Mouse (Mus musculus) thymus, adult 18-20 months (tissue): ENCODE results near the gene Gm49673.
"Not testable (repeated sequence)": the region's sequence is repeated elsewhere in the genome, so short reads cannot be mapped to it uniquely, and the experiment has no call there.

Source experiments
- DNase-seq, 2 experiments: peaks; one replicate each; pipeline ENCODE4 v3.0.0; 2022; ENCODE audit warnings: mixed read lengths in 2 of 2

Gene Gm49673

GRCm38 (mm10) chr17:8129578-8129977, 18.0 kb downstream of the Gm49673 start:
- not testable (repeated sequence) for DNase-seq

- not testable (repeated sequence) for DNase-seq
Measured at GRCm38 (mm10) chr17:8128326-8128993, 19.1 kb downstream of the Gm49673 start.

GRCm38 (mm10) chr17:8124586-8124985, 23.0 kb downstream of the Gm49673 start:
- not testable (repeated sequence) for DNase-seq

GRCm38 (mm10) chr17:8122974-8123373, 24.6 kb downstream of the Gm49673 start:
- DNase-seq = not testable (repeated sequence)

- not testable (repeated sequence) for DNase-seq
Measured at GRCm38 (mm10) chr17:8116928-8117327, 30.7 kb downstream of the Gm49673 start.

GRCm38 (mm10) chr17:8116378-8116777, 31.2 kb downstream of the Gm49673 start:
- DNase-seq = peak; percentile 14 to 26

GRCm38 (mm10) chr17:8112199-8112598, 35.4 kb downstream of the Gm49673 start:
- not testable (repeated sequence) for DNase-seq

- DNase-seq = not testable (repeated sequence)
Measured at GRCm38 (mm10) chr17:8101297-8101609, 46.3 kb downstream of the Gm49673 start.

GRCm38 (mm10) chr17:8100405-8101296, 46.9 kb downstream of the Gm49673 start:
- DNase-seq = not testable (repeated sequence)

- not testable (repeated sequence) for DNase-seq
Measured at GRCm38 (mm10) chr17:8096199-8096598, 51.4 kb downstream of the Gm49673 start.

GRCm38 (mm10) chr17:8095653-8096052, 51.9 kb downstream of the Gm49673 start:
- DNase-seq = not testable (repeated sequence)

GRCm38 (mm10) chr17:8092537-8093526, 54.8 kb downstream of the Gm49673 start:
- DNase-seq = peak in 1 of 2 experiments; percentile 22

- DNase-seq = peak; percentile 5 to 13
Measured at GRCm38 (mm10) chr17:8091320-8091719, 56.3 kb downstream of the Gm49673 start.

GRCm38 (mm10) chr17:8069847-8070246, 77.7 kb downstream of the Gm49673 start:
- not testable (repeated sequence) for DNase-seq

GRCm38 (mm10) chr17:8056637-8057138, 90.9 kb downstream of the Gm49673 start:
- not testable (repeated sequence) for DNase-seq

GRCm38 (mm10) chr17:8055919-8056589, 91.5 kb downstream of the Gm49673 start:
- DNase-seq = not testable (repeated sequence)

GRCm38 (mm10) chr17:8051247-8051646, 96.3 kb downstream of the Gm49673 start:
- DNase-seq = peak; percentile 41 to 68

GRCm38 (mm10) chr17:8050218-8050617, 97.4 kb downstream of the Gm49673 start:
- DNase-seq = not testable (repeated sequence)

GRCm38 (mm10) chr17:8046178-8046577, 101.4 kb downstream of the Gm49673 start:
- peak; percentile 15 to 30 for DNase-seq

- not testable (repeated sequence) for DNase-seq
Measured at GRCm38 (mm10) chr17:8041197-8041596, 106.4 kb downstream of the Gm49673 start.

GRCm38 (mm10) chr17:8039916-8040635, 107.5 kb downstream of the Gm49673 start:
- DNase-seq = not testable (repeated sequence)
